Mouse (Mus musculus) stomach, postnatal 0 days (tissue): ENCODE results near the gene Rnase4.

Experiments
- CTCF ChIP-seq: IDR thresholded peaks from 2 replicates; pipeline ENCODE4 v1.5.1; 2016; ENCODE audit warnings: antibody characterized with exemption, low read depth, mild to moderate bottlenecking, moderate library complexity
- EP300 ChIP-seq: optimal IDR thresholded peaks from 2 replicates; pipeline ENCODE3; 2016; ENCODE audit warnings: antibody characterized with exemption

- TF ChIP-seq CTCF = no peak
- TF ChIP-seq EP300 = no peak
Measured at GRCm38 (mm10) chr14:51093496-51093895, 2.6 kb downstream of the Rnase4 start.
